Mouse (Mus musculus): ENCODE data around the gene 2610528J11Rik.
A peak's percentile ranks its signal among the peaks of the same experiment; 100 is the strongest.

2610528J11Rik gene

GRCm38 (mm10) chr4:118542510-118543157 is 15.8 kb downstream of the 2610528J11Rik start:
- no peak for DNase-seq

- DNase-seq: peak; percentile 59 to 84
These were observed 16.3 kb downstream of the 2610528J11Rik start for GRCm38 (mm10) chr4:118543158-118543530.

GRCm38 (mm10) chr4:118543592-118544260 is 16.9 kb downstream of the 2610528J11Rik start, which contains the start of gene Tmem125:
TSS of gene Tmem125 (minus strand) at chr4:118544044.
- peak; percentile 91 to 95 for DNase-seq

- peak in 1 of 2 experiments; percentile 45 for DNase-seq
These were observed 17.8 kb downstream of the 2610528J11Rik start for GRCm38 (mm10) chr4:118544441-118545127.

GRCm38 (mm10) chr4:118547424-118548129 is 20.8 kb downstream of the 2610528J11Rik start:
- peak; percentile 43 to 81 for DNase-seq

- peak; percentile 37 to 74 for DNase-seq
These were observed 21.3 kb downstream of the 2610528J11Rik start for GRCm38 (mm10) chr4:118548130-118548480.

- no peak for DNase-seq
These were observed 26.3 kb downstream of the 2610528J11Rik start for GRCm38 (mm10) chr4:118553039-118553649.

- DNase-seq: peak; percentile 23 to 44
These were observed 37.5 kb downstream of the 2610528J11Rik start for GRCm38 (mm10) chr4:118564062-118564925.

GRCm38 (mm10) chr4:118564926-118565279 is 38.1 kb downstream of the 2610528J11Rik start:
- DNase-seq: peak in 1 of 2 experiments; percentile 24

- peak; percentile 57 to 58 for DNase-seq
These were observed 39.4 kb downstream of the 2610528J11Rik start for GRCm38 (mm10) chr4:118566161-118566676.

GRCm38 (mm10) chr4:118568709-118569108 is 41.9 kb downstream of the 2610528J11Rik start:
- DNase-seq: no peak

- DNase-seq: no peak
These were observed 42.5 kb downstream of the 2610528J11Rik start for GRCm38 (mm10) chr4:118569320-118569719.

- DNase-seq: no peak
These were observed 44.6 kb downstream of the 2610528J11Rik start for GRCm38 (mm10) chr4:118571441-118571840.

- DNase-seq: peak; percentile 79 to 90
These were observed 49.3 kb downstream of the 2610528J11Rik start for GRCm38 (mm10) chr4:118576097-118576496.

- peak in 1 of 2 experiments; percentile 43 for DNase-seq
These were observed 52.5 kb downstream of the 2610528J11Rik start for GRCm38 (mm10) chr4:118579313-118579712.

All from kidney, postnatal 25 days (tissue).